Mouse (Mus musculus): ENCODE data around the gene Myo15. TPM values are rescaled to one million over a fixed set of nuclear protein-coding genes. Genes with fewer than 3 reads are reported as not detected.
"Not testable (repeated sequence)": the region's sequence is repeated elsewhere in the genome, so short reads cannot be mapped to it uniquely, and the experiment has no call there.

Myo15 gene
- polyA plus RNA-seq (2012; rRNA removed), result 0.25 and 0.31 TPM in 2 replicates

DNA sequence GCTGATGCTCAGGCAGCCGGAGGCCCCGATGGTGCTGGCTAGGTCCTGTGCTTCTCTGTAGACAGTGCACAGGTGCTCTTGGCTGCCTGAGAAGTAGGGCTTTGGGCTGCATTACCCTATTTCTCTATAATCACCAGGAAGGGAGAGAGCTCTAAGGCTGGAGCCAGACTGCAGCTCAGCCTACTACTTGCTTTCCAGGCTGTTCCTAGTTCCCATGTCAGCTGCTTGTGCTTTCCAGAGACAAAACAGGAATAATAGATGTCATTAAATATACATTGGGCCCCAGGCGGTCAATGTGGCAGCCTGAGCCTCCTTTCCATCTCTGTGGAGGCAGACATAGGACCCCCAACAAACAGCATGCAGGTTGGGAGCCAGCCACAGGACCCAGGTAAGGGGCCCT, at the start of gene Myo15:
Gene Myo15, plus strand, starts transcription at position 301 of the 400 bp plus-strand sequence.
- no peaks in the 10 kb centered on the region for H3K4me1 ChIP-seq (ENCODE audit: control insufficient read depth, insufficient read depth, low read length)
- TF ChIP-seq CTCF (IDR thresholded peaks at IDR 0.05; ENCODE audit: extremely low read depth, insufficient read depth, low read length), result no peak
- no peak for TF ChIP-seq POLR2A (IDR thresholded peaks at IDR 0.05; ENCODE audit: extremely low read depth, insufficient read depth, low read length)
- no peak within 1 kb of the TSS for H3K4me3 ChIP-seq (ENCODE audit: insufficient read depth, low read length)
- no peak within 1 kb of the TSS for H3K27ac ChIP-seq (ENCODE audit: insufficient read depth, low read length)

DNA sequence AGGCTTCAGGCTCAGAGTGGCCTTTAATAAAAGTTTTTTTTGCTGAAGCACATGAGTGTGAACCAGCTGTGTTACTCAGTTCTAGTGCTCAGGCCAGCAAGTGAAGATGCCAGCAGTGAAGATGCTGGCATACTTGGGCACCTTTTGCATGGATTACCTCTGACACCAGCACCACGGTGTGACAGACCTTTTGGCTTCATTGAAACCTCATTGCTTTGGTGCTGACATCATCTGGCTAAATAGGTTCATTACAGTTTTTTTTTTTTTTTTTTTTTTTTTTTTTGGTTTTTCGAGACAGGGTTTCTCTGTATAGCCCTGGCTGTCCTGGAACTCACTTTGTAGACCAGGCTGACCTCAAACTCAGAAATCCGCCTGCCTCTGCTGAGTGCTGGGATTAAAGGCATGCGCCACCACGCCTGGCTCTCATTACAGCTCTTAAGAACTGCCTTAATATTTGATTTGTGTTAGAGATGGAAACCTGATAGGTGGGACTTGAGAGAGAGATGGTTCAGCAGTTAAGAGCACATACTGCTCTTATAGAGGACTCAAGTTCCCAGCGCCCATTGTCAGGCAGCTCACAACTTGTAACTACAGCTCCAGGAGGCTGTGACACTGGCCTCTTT, 47.0 kb upstream of the Myo15 start:
- no peak for TF ChIP-seq POLR2A (IDR thresholded peaks at IDR 0.05; ENCODE audit: extremely low read depth, insufficient read depth, low read length)
- peak; percentile 8; the same call in 1 of the 2 replicates for TF ChIP-seq CTCF (IDR thresholded peaks at IDR 0.05; ENCODE audit: extremely low read depth, insufficient read depth, low read length)
- Histone ChIP-seq H3K4me3 (ENCODE audit: insufficient read depth, low read length) (no peak overlapping the region), H3K4me1 (ENCODE audit: control insufficient read depth, insufficient read depth, low read length) (peaks cover 3% of the 10 kb centered on the region), H3K27ac (ENCODE audit: insufficient read depth, low read length) (no peak overlapping the region)

DNA sequence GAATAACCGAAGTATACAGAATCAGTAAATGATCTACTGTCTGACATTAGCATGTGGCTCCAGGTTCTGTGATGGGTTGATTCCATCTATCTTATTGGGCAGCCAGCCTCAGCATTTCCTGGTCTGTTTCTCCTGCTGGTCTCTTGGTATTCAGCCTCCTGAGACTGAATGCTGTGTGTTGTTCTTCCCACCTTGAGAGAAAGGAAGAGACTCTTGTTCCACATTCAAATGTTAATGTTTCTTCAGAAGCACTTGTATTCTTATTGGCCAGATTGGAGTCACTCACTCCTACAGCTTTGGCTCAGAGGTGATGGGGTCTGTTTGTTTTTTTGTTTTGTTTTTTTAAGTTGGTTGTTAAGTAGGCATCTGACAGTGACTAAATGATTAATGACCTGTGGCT, 46.1 kb upstream of the Myo15 start:
- TF ChIP-seq CTCF (IDR thresholded peaks at IDR 0.05; ENCODE audit: extremely low read depth, insufficient read depth, low read length) (no peak), POLR2A (IDR thresholded peaks at IDR 0.05; ENCODE audit: extremely low read depth, insufficient read depth, low read length) (no peak)
- Histone ChIP-seq H3K4me3 (ENCODE audit: insufficient read depth, low read length) (no peak overlapping the region), H3K4me1 (ENCODE audit: control insufficient read depth, insufficient read depth, low read length) (peaks cover 3% of the 10 kb centered on the region), H3K27ac (ENCODE audit: insufficient read depth, low read length) (no peak overlapping the region)

DNA sequence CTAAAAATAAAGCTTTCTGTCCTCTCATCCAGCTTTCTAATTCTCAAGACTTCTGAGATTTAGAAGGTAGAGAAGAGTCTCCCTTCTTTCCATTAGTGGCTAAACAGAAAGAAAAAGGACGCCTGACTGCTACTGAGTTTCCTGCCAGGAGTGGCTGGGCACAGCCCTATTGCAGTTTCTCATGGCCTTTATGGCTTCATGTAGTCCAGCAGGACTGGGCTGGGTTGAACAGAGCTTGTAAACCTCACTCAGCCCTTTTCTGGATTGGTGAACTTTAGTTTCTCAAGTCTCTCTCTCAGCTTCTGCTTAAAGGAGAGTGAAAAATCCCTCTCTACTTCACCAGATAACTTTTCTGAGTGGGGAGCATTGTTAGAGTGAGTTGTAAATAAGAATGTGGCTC, 42.7 kb upstream of the Myo15 start:
- peaks cover 1% of the 10 kb centered on the region for H3K4me1 ChIP-seq (ENCODE audit: control insufficient read depth, insufficient read depth, low read length)
- H3K4me3 ChIP-seq (ENCODE audit: insufficient read depth, low read length), result no peak overlapping the region
- TF ChIP-seq POLR2A (IDR thresholded peaks at IDR 0.05; ENCODE audit: extremely low read depth, insufficient read depth, low read length) (no peak), CTCF (IDR thresholded peaks at IDR 0.05; ENCODE audit: extremely low read depth, insufficient read depth, low read length) (no peak)
- no peak overlapping the region for H3K27ac ChIP-seq (ENCODE audit: insufficient read depth, low read length)

DNA sequence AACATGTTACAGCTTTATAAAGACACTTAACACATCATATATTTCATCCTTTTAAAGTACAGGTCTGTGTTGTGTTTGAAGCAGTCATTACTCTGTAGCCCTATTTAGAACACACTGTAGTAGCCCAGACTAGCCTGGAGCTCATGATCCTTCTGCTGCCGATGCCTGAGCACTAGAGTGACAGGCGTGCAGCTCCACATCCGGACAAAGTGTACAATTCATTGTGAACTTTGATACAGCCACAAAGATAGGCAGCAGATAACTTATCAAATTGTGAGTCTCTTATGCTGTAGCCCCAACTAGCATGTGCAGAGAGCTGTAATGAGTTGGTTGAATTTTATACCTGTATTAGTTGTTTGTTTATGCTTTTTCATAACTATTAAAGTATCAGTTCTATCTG, 41.5 kb upstream of the Myo15 start:
- Histone ChIP-seq H3K4me1 (ENCODE audit: control insufficient read depth, insufficient read depth, low read length) (no peaks in the 10 kb centered on the region), H3K27ac (ENCODE audit: insufficient read depth, low read length) (no peak overlapping the region), H3K4me3 (ENCODE audit: insufficient read depth, low read length) (no peak overlapping the region)
- TF ChIP-seq POLR2A (IDR thresholded peaks at IDR 0.05; ENCODE audit: extremely low read depth, insufficient read depth, low read length) (no peak), CTCF (IDR thresholded peaks at IDR 0.05; ENCODE audit: extremely low read depth, insufficient read depth, low read length) (no peak)

DNA sequence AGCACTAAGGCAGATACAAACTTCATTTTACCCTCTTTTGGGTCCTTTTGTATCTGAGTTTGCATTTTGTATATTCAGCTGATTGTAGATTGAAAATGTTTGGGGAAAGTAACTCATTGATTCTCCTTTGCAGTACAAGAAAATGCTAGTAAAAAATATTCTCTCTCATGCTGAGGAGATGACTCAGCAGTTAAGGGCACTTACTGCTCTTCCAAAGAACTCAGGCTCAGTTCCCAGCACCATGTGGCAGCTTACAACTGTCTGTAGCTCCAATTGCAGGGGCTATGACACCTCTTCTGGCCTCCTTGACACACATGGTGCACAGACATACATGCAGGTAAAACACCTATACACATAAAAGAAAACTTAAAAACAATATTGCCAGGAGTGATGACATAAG, 35.6 kb upstream of the Myo15 start:
- Histone ChIP-seq H3K27ac (ENCODE audit: insufficient read depth, low read length) (no peak overlapping the region), H3K4me1 (ENCODE audit: control insufficient read depth, insufficient read depth, low read length) (no peaks in the 10 kb centered on the region), H3K4me3 (ENCODE audit: insufficient read depth, low read length) (no peak overlapping the region)
- TF ChIP-seq POLR2A (IDR thresholded peaks at IDR 0.05; ENCODE audit: extremely low read depth, insufficient read depth, low read length) (no peak), CTCF (IDR thresholded peaks at IDR 0.05; ENCODE audit: extremely low read depth, insufficient read depth, low read length) (no peak)

DNA sequence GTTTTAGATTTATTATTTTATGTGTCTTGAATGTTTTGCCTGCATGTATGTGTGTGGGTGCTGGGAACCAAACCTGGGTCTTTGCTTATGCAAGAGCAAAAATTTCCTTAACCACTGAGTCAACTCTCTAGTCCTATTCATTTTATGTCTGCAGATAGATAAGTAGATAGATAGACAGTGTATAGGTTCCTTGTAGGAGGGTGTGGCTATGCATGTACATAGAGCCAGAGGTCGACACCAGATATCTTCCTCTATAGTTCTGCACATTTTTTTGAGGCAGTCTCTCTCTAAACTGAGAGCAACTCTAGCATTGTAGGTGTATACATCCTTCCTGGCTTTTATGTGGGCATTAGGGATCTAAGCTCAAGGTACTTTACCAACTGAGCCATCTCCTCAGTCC, 34.0 kb upstream of the Myo15 start:
- Histone ChIP-seq H3K4me1 (ENCODE audit: control insufficient read depth, insufficient read depth, low read length) (no peaks in the 10 kb centered on the region), H3K4me3 (ENCODE audit: insufficient read depth, low read length) (no peak overlapping the region), H3K27ac (ENCODE audit: insufficient read depth, low read length) (no peak overlapping the region)
- no peak for TF ChIP-seq CTCF (IDR thresholded peaks at IDR 0.05; ENCODE audit: extremely low read depth, insufficient read depth, low read length)
- no peak for TF ChIP-seq POLR2A (IDR thresholded peaks at IDR 0.05; ENCODE audit: extremely low read depth, insufficient read depth, low read length)

DNA sequence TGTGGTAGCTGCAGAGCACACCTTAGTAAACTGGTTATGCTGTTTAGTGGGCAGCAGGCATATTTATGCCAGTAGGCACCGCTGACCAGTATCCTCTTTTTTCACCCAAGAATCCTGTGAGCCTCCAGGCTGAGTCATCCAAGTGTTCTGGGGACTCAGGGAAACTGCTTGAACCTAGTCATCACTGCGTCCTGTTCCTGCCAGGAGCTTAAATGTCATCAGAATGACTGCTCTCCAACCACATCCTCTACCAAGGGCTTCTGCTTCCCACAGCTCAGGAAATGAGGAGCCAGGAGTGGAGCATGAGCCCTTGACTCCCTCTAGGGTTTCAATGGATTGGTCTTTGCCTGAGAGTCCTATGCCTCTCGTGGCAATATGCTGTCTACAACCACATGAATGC, 32.5 kb upstream of the Myo15 start:
- H3K4me3 ChIP-seq (ENCODE audit: insufficient read depth, low read length), result no peak overlapping the region
- H3K4me1 ChIP-seq (ENCODE audit: control insufficient read depth, insufficient read depth, low read length), result no peaks in the 10 kb centered on the region
- TF ChIP-seq POLR2A (IDR thresholded peaks at IDR 0.05; ENCODE audit: extremely low read depth, insufficient read depth, low read length), result no peak
- no peak for TF ChIP-seq CTCF (IDR thresholded peaks at IDR 0.05; ENCODE audit: extremely low read depth, insufficient read depth, low read length)
- H3K27ac ChIP-seq (ENCODE audit: insufficient read depth, low read length), result no peak overlapping the region

DNA sequence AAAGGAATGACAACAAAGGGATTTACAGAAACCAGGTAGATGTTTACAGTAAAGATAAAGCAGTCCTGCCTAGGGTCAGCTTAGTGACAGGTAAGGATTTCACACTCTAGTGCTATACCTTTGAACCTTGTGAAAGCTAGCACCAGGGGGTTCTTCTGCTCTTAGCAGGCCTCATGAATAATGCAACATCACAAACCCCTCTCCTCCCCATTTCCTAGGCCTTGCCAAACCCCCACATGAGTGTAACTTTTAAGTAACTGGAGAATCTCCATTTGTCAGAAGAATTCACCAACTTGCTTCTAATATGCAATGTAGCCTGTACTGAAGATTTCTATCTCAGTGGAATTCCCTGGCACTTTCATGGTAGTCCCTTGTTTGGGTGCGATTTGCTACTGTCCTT, 29.5 kb upstream of the Myo15 start:
- H3K27ac ChIP-seq (ENCODE audit: insufficient read depth, low read length); H3K4me1 ChIP-seq (ENCODE audit: control insufficient read depth, insufficient read depth, low read length): not testable (repeated sequence)

DNA sequence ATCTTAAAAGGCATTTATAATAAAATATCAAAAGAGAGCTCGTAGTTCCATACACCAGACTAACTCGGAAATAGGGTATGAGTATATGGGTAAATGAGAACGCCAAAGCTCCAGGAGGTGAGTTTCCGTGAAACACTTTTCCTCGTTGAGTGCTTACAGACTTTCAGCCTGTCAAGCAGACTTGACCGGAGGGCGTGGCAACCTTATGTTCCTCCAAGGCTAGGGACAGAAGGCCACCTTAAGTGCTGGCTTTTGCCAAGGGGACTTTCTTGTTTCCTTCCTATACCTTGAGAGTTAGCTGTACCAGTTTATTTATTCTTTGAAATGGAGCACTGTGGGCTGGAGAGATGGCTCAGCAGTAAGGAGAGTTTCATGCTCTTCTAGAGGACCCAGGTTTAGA, 29.0 kb upstream of the Myo15 start:
- TF ChIP-seq CTCF (IDR thresholded peaks at IDR 0.05; ENCODE audit: extremely low read depth, insufficient read depth, low read length), result no peak
- TF ChIP-seq POLR2A (IDR thresholded peaks at IDR 0.05; ENCODE audit: extremely low read depth, insufficient read depth, low read length), result no peak
- H3K27ac ChIP-seq (ENCODE audit: insufficient read depth, low read length), result no peak overlapping the region
- H3K4me1 ChIP-seq (ENCODE audit: control insufficient read depth, insufficient read depth, low read length), result no peaks in the 10 kb centered on the region
- H3K4me3 ChIP-seq (ENCODE audit: insufficient read depth, low read length), result no peak overlapping the region

More for the DNA sequence above, 29.5 kb upstream of the Myo15 start:
- not testable (repeated sequence) for H3K4me3 ChIP-seq (ENCODE audit: insufficient read depth, low read length)
